Mouse (Mus musculus): ENCODE data around the gene Arl4d.

Arl4d gene

DNA sequence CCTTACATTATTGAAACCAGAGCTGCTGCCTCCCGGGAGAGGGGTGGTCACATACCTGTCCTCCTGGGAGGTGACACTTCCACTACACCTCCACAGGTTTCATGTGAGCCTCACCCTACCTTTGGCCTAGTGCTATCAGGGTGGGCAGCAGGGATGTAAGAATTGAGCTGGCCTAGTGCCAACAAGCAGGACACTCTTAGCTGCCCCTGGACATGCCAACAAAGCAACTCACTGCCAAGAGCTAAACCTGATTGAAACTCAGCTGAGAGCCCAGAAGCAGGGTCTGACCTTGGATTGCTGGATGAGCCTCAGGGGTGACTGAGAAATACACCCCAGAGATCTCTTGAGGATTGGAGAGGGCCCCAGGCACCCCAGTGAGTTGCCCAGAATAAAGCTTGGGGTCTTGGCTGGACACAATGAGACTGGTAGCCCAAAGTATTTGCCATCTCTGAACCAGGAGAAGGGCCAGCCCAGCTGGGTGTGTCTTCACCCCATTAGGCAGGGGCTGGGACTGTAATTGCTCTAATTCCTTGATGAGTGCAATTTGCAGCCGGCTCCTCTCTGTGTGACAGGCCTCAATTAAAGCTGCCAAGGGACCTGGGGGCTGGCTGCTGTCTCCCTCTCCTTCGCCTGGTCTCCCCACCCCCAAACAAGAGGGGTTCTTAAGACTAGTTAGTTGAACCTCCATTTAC, 15.4 kb downstream of the Arl4d start:
- DNase-seq, result no peak

DNA sequence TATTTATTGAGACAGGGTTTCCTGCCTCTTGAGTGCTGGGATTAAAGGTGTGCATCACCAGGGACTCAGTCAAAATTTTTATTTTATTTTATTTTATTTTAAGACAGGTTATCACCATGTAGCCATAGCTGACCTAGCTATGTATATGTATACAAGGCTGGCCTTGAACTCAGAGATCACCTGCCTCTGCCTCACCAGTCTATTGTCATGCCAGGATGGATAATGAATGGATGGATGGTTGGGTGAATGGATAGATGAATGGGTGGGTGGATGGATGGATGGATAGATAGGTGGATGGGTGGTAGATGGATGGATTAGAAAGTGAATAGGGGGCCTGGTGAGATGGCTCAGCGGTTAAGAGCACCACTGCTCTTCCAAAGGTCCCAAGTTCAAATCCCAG, 16.6 kb downstream of the Arl4d start:
- DNase-seq, result no peak

DNA sequence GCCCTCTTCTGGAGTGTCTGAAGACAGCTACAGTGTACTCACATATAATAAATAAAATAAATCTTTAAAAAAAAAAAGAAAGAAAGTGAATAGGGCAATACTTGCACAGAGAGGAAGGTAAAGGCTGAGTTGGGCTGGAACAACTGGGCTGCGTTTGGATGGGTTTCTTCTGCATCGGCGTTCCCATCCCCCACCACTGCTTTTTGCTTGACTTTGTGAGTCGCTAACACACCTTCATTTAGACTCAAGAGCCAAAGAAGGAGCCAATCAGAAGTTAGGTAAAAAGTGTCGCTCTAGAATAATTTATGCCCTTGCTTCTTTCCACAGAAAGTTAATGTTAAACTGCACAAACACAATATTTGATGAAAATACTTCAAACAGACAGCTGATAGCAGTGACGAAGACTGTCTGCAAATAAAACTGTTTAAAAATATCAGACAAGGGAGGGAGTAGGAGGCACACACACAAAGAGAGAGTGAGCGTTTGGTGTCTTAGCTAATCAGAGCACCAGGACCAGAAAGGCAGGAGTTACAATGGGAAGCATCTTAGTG, 17.1 kb downstream of the Arl4d start:
- DNase-seq, result no peak

DNA sequence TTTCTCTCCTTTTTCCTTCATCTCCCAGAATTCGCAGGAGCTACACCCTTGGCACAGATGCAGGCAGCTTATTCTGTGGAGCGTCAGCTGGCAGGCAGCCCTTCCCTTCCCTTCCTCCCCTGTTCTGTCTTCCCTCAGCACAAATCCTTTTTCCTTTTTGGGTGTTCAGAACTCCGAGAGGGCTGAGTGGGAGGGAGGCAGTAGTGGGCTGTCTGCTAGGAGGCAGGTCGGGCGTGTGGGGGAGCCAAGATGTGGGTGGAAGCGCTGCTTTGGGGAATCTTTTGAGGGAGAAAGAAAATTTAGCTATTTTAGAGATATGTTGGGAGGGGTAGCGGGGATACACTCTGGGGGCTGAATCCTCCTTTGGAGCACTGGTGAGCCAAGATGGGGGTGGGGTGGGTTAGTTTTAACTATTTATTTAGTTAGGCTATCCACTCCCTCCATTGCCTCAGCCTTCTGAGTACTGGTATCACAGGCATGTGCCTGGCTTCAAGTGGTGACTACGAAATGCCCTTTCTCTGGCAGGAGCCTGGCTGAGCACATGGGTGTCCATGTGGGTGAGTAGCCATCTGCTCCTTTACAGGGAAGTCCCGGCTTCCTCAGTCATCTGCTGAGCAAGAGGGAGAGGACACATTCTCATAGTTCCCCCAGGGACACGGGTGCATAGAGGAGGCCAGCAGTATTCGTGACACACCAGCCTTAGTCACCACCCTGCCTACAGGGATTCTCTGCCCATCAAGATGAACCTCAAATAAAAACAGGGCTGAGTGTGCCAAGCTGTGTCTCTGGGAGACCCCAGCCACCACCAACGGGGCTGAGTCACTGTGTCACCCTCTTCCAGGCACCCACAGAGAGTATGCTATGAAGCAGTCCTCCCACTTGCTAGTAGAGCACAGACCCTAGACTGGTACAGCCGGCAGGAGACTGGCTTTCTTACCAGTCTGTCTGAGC, 22.3 kb downstream of the Arl4d start:
- no peak for DNase-seq

DNA sequence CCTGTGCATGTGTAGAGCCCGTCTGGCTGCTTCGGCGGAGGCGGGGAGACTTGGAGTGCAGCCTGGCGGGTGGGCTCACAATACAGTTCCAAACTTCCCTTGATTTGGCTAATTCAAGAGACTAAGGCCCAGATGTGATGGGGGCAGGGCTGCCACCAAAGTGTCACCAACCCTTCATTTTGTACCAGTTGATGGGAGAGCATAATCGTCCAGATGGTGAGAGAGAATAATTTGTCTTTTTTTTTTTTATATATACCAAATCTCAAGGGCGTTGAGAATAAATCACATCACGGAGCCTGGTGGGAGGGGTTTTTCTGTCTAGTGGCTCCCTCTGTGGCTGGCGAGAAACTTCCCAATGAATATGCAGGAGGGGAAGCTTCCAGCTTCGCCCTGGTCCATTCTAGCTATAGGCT, 24.4 kb downstream of the Arl4d start:
- DNase-seq, result no peak

DNA sequence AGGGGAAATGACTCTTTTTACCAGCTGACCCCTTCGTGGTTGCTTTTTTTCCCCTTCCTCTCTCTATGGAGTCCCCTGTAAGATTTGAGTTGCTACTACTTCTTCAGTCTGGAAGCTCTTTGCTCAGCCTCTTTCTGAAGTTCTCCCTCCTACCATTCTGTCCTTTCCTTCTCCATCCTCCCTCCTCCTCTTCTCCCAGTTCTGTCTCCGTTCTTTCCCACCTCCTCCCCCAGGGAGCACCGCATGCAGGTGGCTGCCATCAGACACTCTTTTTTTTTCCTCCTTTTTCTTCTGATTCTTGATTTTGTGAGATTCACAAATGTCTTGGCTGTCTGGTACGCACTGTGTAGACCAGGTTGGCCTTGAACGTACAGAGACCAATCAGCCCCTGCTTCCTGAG, 25.0 kb downstream of the Arl4d start:
- no peak for DNase-seq

DNA sequence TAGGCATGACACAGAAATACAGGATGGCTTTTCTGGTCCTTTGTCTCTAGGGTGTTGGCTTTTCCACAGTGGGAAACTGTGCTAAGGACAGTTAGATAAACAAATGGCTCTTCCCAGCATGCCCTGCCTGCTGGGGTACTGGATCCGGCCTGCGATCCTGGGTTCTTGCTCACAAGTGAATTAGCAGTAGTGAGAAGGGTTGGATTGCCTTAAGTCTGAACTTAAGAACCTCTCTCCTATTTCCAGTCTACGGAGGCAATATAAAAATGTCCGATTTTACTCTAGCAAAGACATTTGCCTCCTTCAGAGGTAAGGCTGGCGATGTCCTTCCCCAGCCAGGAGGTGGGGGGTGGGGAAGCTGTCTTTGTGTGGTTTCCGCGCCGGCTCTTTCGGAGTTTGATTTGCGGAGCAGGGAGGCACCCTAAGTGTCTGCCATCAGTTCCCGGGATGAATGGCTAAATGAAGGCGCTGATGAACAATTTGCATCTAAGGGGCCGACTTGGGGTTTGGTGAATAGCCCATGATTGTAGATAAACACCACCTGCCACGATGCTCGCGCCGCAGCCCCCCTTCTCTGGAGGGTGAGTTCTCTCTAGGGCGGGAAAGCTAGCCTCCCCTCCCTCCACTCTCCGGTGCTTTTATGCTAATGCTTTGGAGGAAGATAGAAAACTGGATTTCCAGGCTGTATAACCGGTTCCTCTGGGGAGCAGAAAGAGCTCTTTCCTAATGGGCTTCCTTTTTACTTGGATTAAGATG, 30.7 kb downstream of the Arl4d start:
- peak; percentile 52 for DNase-seq

DNA sequence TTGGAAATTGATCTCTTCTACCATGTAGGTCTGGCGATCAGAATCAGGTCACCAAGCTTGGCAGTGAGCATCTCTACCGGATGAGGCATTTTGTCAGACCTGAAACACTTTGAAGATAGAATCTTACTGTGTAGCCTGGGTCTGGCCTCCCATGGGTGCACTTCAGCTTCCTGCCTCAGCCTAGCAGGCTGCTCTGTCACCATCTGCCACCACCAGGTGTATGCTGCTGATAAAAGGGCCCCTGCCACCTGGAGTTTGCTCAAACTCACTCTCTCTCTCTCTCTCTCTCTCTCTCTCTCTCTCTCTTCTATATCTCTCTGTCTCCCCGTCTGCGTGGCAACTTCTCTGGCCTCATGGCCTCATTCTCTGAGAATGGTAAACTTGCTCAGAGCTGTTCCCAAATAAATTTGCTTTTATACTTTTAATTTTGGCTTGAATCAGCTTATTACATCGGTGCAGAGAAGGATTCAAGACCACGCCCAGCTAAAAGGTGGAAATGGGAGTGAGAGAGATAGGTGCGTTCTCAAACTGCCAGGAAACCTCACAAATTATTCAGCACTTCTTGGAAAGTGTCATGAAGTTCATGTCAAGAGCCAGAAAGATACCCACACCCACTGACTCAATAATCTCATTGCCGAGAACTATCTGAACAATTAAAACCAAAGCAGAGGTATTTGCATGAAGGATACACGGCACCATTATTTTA, 32.0 kb downstream of the Arl4d start:
- peak; percentile 73 for DNase-seq

DNA sequence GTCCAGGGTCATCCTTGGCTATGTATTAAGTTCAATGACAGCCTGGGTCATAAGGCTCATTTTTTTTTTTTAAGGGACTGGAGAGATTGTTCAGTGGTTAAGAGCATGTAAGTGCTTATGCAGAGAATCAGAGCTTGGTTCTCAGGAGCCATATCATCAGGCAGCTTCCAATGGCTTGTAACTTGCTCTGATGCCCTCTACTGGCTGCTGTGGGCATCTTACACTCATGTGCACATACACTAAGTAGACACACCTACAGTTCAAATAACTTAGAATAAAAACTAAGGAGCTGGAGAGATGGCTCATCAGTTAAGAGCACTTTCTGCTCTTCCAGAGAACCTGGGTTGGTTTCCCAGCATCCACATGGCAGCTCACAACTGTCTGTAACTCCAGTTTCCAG, 32.8 kb downstream of the Arl4d start:
- no peak for DNase-seq

DNA sequence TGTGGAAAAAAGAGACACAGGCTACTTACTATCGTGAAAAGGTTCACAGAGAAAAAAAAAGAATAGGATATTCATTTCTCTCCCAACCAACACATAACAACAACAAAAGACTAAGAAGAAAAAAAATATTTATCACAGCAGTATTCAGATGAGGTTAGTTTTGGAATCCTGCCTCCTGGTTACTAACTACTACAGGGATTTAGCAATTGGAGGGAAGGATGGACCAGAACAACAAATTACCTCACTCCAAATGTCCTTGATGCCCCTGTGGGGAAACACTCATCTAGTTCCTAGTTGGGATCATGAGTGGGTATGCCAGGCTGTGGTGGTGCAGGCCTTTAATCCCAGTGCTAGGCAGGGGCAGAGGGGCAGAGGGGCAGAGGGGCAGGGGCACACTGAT, 34.2 kb downstream of the Arl4d start:
- DNase-seq, result no peak

DNA sequence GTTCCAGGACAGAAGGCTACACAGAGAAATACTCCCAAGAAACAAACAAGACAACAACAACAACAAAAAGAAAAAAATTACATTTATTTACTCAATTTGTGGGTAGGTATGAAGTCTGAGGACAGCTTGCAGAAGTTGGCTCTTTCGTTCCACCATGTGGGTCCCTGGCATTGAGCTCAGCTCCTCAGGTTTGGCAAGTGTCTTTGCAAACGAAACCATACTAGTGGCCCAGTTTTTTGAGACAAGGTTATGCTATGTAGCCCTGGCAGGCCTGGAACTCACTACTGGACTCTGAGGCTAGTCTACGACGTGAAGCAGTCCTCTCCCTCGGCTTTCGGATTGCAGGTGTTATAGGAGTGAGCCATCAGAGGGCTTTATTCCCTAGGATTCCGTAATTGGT, 34.6 kb downstream of the Arl4d start:
- DNase-seq, result no peak

DNA sequence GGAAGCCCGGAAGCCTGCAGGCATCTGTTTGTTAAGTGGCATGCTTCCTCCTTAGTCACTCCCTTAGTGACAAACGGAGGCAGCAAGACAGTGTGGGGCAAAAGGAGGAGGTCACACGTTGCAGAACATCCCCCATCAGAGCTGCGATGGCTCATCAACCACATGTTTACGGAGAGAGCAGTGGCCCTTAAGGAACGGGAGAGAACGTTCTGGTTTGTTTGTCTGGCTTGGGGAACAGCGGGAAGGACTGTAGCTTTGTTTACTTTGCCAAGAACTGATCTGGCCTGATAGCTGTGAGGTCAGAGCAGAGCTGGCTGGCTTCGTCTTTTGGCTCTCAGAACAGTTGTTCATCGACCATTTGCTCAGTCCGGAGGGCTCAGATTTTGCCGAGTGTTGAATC, 35.1 kb downstream of the Arl4d start:
- no peak for DNase-seq

DNA sequence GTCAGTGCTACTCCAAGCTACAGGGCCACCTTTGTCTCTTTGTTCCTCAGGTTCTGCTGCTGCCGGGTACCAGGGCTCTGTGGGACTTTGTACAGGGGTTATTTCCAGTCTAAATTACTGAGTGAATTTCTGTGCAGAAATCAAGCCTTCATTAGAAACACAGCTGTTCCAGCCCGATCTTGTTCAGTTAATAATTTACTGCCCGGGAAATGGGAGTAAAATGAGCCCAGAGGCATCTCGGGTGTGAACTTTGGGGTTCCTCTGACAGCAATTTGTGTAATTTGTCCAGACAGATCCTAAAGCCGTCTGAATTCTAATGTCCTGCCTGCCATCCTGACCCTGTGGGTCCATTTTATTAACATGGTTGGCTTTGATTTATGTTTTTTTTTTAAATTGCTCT, 38.7 kb downstream of the Arl4d start:
- DNase-seq, result no peak

DNA sequence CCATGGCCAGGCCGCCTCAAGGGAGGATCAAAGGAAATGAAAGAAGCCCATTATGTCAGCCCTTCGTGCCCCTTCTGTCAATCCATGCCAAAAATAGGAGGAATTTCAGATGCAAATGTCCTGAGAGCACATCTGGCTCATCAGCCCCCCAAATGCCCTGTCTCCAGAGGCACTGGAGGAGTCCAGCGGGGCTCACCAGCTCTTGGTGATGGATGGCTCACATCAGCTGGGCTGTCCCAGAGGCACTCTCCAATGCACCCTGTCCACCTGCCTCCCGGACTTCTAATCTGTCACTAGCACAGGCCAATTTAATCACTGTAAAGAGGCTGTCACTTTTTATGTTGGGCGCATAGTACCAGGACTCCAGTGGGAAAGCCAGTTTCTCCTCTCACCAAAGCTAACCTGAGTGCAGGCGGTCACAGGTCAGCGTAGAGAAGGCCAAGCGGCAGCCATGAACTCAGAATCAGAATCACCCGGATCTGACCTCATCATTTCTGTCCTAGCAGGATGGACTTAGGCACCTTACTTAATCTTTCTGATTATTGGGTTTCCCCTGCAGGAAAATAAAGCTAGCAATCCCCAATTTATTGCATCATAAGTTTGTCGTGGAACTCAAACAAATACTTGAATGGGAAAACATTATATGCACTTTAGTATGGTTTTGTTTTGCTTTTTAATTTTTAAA, 41.6 kb downstream of the Arl4d start:
- no peak for DNase-seq

DNA sequence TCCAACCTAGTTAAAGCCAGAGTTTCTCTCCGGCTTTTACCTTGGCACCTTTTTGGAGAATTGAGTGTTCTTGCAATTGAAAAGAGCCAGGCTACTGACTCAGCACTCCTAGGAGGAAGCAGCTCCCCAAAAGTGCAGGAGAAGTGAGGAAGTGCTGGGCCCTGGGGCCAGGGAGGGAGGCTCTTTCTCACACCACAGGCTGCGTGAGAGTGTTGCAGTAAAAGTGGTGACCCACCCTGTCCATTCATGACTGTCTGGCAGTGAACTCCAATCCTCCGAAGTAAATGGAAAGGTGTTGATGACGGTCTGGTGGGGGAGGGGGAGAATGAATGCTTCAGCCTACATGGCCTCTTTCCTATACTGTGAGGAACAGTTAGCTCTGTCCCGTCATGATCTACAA, 43.1 kb downstream of the Arl4d start:
- no peak for DNase-seq

DNA sequence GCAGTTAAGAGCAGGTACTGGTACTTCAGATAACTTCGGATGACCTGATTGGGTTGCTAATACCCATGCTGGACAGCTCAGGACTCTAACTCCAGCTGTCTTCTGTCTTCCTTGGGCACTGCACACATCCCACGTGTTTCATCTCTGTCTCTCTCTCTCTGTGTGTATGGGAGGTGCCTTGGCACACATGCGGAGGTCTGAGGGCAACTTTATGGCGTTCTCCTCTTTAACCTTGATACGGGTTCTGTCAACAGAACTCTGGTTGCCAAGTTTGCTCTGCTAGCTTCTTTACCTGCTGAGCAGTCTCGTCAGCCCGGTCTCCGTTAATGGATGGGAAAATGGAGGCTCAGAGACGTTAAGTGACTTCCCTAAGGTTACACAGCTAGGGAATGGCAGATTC, 47.5 kb downstream of the Arl4d start:
- no peak for DNase-seq

DNA sequence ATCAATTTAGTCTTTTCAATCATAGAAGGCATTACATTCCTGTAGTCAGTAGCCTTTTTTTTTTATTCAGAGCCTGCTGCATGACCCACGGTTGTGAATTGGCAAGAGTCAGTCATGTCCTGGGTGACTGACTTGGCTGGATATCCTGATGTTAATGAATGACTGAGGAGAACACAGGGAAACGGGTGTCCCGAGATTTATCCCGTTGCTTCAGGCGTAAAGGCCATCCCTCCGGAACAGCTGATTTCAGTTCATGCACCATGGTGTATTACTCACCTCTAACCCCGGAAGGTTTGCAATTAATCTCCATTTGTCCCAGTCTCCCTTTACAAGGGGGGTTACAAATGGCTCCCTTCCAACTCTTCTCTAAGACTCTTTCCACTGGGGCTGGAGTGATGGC, 48.7 kb downstream of the Arl4d start:
- DNase-seq, result no peak
